In the genomic region with DNA sequence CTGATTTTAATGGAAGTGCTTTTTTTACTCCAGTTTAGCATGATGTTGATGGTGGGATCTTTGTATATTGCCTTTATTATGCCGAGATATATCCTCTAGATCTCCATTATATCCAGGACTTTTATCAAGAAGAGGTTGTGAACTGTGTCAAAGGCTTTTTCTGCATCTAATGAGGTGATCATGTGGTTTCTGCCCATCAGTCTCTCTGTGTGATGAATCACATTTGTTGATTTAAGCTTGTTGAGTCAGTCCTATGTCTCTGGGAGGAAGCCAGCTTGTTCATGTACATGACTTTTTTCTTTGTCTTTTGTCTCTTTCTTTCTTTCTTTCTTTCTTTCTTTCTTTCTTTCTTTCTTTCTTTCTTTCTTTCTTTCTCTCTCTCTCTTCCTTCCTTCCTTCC, we compare ENCODE assay signal across 29 mouse cellular contexts.
DNase-seq lines count a peak whose midpoint lies in the region; ATAC-seq and TF ChIP-seq lines count a peak whose summit lies in the region.
"Had no signal": no experiment of that assay in that cellular context is flagged by ENCODE, and none has a peak within 500 bp of the region (broad histone marks: within the 10 kb centered on the region; RNA-seq: fewer than 3 reads in every experiment).

No protein-coding gene starts in this region.

- H3K9me3 ChIP-seq in forebrain, embryonic 15.5 days: no peaks in the 10 kb centered on the region
- H3K9me3 ChIP-seq: embryonic facial prominence, embryonic 12.5 days; embryonic facial prominence, embryonic 15.5 days; forebrain, embryonic 12.5 days; heart, embryonic 10.5 days had no signal

- TF ChIP-seq CTCF in cerebellum, adult 2 months (IDR thresholded peaks at IDR 0.05; ENCODE audit: borderline replicate concordance, insufficient read depth, low read depth, low read length): no peak
- TF ChIP-seq CTCF in gastrocnemius, adult 2 months (IDR thresholded peaks at IDR 0.05): no peak

- no peak for ATAC-seq in forebrain, embryonic 15.5 days (replicated peaks)
- ATAC-seq: CD4-positive, CD25-positive, alpha-beta regulatory T cell, adult 4 months; forebrain, postnatal 0 days; hindbrain, postnatal 0 days; inflammation-experienced regulatory T-cells, adult 6 months; intestine, embryonic 16.5 days had no signal

- H3K4me3 ChIP-seq in cerebellum, adult 2 months (replicated peaks; ENCODE audit: insufficient read depth, low read depth, low read length): no peak overlapping the region
- H3K4me3 ChIP-seq in gastrocnemius, adult 2 months: no peak overlapping the region
- H3K4me3 ChIP-seq in forebrain, embryonic 15.5 days: no peak overlapping the region
- H3K4me3 ChIP-seq: embryonic facial prominence, embryonic 12.5 days; embryonic facial prominence, embryonic 15.5 days; forebrain, embryonic 12.5 days; heart, adult 2 months; heart, embryonic 10.5 days; heart, embryonic 13.5 days had no signal

- WGBS in cerebellum, adult 2 months: 85% methylated on average over 1 of the region's 1 CpGs
- WGBS in forebrain, embryonic 15.5 days: 75% methylated on average over 1 of the region's 1 CpGs

- H3K36me3 ChIP-seq in forebrain, embryonic 15.5 days: no peaks in the 10 kb centered on the region
- H3K36me3 ChIP-seq: embryonic facial prominence, embryonic 12.5 days; embryonic facial prominence, embryonic 15.5 days; forebrain, embryonic 12.5 days; heart, embryonic 10.5 days; heart, embryonic 13.5 days had no signal

- TF ChIP-seq POLR2A in cerebellum, adult 2 months (IDR thresholded peaks at IDR 0.05; ENCODE audit: borderline replicate concordance, insufficient read depth, low read length): no peak

- H3K27me3 ChIP-seq in cerebellum, adult 2 months (ENCODE audit: control insufficient read depth, insufficient read depth, low read length): no peaks in the 10 kb centered on the region
- H3K27me3 ChIP-seq in forebrain, embryonic 15.5 days: no peaks in the 10 kb centered on the region
- H3K27me3 ChIP-seq: embryonic facial prominence, embryonic 12.5 days; embryonic facial prominence, embryonic 15.5 days; forebrain, embryonic 12.5 days; heart, embryonic 13.5 days had no signal

- H3K27ac ChIP-seq in cerebellum, adult 2 months (ENCODE audit: insufficient read depth, low read length): no peak overlapping the region
- no peak overlapping the region for H3K27ac ChIP-seq in gastrocnemius, adult 2 months
- no peak overlapping the region for H3K27ac ChIP-seq in forebrain, embryonic 15.5 days (replicated peaks)
- H3K27ac ChIP-seq: embryonic facial prominence, embryonic 12.5 days; embryonic facial prominence, embryonic 15.5 days; forebrain, embryonic 12.5 days; heart, adult 2 months; heart, embryonic 10.5 days; heart, embryonic 13.5 days; hindbrain, embryonic 14.5 days; hindbrain, postnatal 0 days had no signal

- intact Hi-C loops in gastrocnemius, adult 2 months (cut with DNase I): no loop called here

- no peak overlapping the region for H3K4me2 ChIP-seq in forebrain, embryonic 15.5 days (replicated peaks)
- H3K4me2 ChIP-seq: embryonic facial prominence, embryonic 12.5 days; embryonic facial prominence, embryonic 15.5 days; forebrain, embryonic 12.5 days; heart, embryonic 13.5 days; hindbrain, embryonic 14.5 days had no signal

- no peaks in the 10 kb centered on the region for H3K4me1 ChIP-seq in cerebellum, adult 2 months (ENCODE audit: control insufficient read depth, insufficient read depth, low read length)
- no peaks in the 10 kb centered on the region for H3K4me1 ChIP-seq in forebrain, embryonic 15.5 days
- H3K4me1 ChIP-seq: embryonic facial prominence, embryonic 12.5 days; embryonic facial prominence, embryonic 15.5 days; forebrain, embryonic 12.5 days; heart, embryonic 10.5 days; heart, embryonic 13.5 days had no signal

- no peak overlapping the region for H3K9ac ChIP-seq in forebrain, embryonic 15.5 days (replicated peaks)
- H3K9ac ChIP-seq: embryonic facial prominence, embryonic 12.5 days; embryonic facial prominence, embryonic 15.5 days; forebrain, embryonic 12.5 days; forebrain, postnatal 0 days; heart, embryonic 13.5 days; hindbrain, embryonic 14.5 days had no signal

- DNase-seq in 3T3-L1 (ENCODE audit: low read depth, low spot score) (peak; percentile 94), MN1 (ENCODE audit: low spot score) (peak; percentile 34), adipocyte (ENCODE audit: low spot score) (peak; percentile 50)
- no peak for DNase-seq in cerebellum, adult 2 months
- no peak for DNase-seq in gastrocnemius, adult 2 months
- no peak for DNase-seq in thymus, postnatal 14 days
- DNase-seq: adrenal gland, adult 8-10 months; adrenal gland, postnatal 25 days; B cell, adult 2 months; cerebellum, adult 11-12 months; cerebellum, adult 9-10 months; cerebellum, postnatal 14 days; forebrain, postnatal 0 days; gastrocnemius, postnatal 25 days; heart, adult 2 months; heart, postnatal 14 days; heart, postnatal 4 days; kidney, adult 18-20 months had no signal

Comparison
In these comparisons a context has a peak if more than half of its experiments do, and no peak if none do; other contexts are left out.
1. DNase-seq: peak in 3T3-L1 (single experiment), MN1 (single experiment) and adipocyte (single experiment); none in cerebellum, adult 2 months (0 of 2), gastrocnemius, adult 2 months (single experiment) and thymus, postnatal 14 days (single experiment).